Mouse (Mus musculus) olfactory bulb, adult 2 months (tissue): Measurements from ENCODE around the gene Syn1. TPM values are rescaled to one million over a fixed set of nuclear protein-coding genes. Genes with fewer than 3 reads are reported as not detected.

ENCODE experiments used
- H3K27ac ChIP-seq: fragments of 200-500 bp; 2 replicates; pipeline ENCODE4 v1.5.1; 2012; ENCODE audit warnings: low read depth, low read length; ENCODE audit not compliant: insufficient read depth
- H3K4me1 ChIP-seq: fragments of 200-500 bp; 2 replicates; pipeline ENCODE4 v1.6.1; 2012; ENCODE audit warnings: low read length; ENCODE audit not compliant: control insufficient read depth, insufficient read depth
- H3K4me3 ChIP-seq: fragments of 200-500 bp; 2 replicates; pipeline ENCODE4 v1.5.1; 2012; ENCODE audit warnings: mild to moderate bottlenecking, low read depth, low read length, moderate library complexity; ENCODE audit not compliant: insufficient read depth
- CTCF ChIP-seq: fragments of 200-500 bp; IDR thresholded peaks from 2 replicates; pipeline ENCODE4 v1.5.1; 2012; ENCODE audit warnings: low read depth, mild to moderate bottlenecking, low read length, moderate library complexity; ENCODE audit not compliant: insufficient read depth
- POLR2A ChIP-seq: fragments of 200-500 bp; IDR thresholded peaks from 2 replicates; pipeline ENCODE4 v1.6.1; 2012; ENCODE audit warnings: mild to moderate bottlenecking, low read depth, low read length, moderate library complexity; ENCODE audit not compliant: insufficient read depth
- WGBS: fragments of 180-500 bp; shearing (Covaris S2); methylation state at CpG from one replicate; pipeline ENCODE4 v1.1.7; 2018; 5-methylcytosine and 5-hydroxymethylcytosine counted together
- polyA plus RNA-seq: library from polyadenylated mRNA; stranded (reverse); fragments of >200 nt; gene quantifications from 2 replicates; pipeline ENCODE4 v1.2.4, GENCODE M21; 2012; ENCODE audit warnings: low replicate concordance; ENCODE audit not compliant: missing spikeins, insufficient read depth, insufficient read length

Gene Syn1
- not detected in 2 replicates for polyA plus RNA-seq

GRCm38 (mm10) chrX:20920844-20921364, at the start of gene Syn1:
TSS of gene Syn1 (minus strand) at chrX:20921004.
- TF ChIP-seq CTCF (no peak), POLR2A (peak; percentile 84)
- no peaks in the 10 kb centered on the region for H3K4me1 ChIP-seq
- H3K4me3 ChIP-seq, result peak within 1 kb of the TSS; percentile 79
- peak within 1 kb of the TSS; percentile 90 for H3K27ac ChIP-seq
- WGBS, result 21% methylated on average over 31 of the region's 44 CpGs

GRCm38 (mm10) chrX:20961477-20962378, 40.9 kb upstream of the Syn1 start, which contains the start of gene Uxt:
TSS of gene Uxt (minus strand) at chrX:20962017.
- WGBS, result 16% methylated on average over 57 of the region's 57 CpGs
- TF ChIP-seq POLR2A (peak; percentile 44; the same call in 1 of the 2 replicates), CTCF (no peak)
- Histone ChIP-seq H3K4me1 (no peaks in the 10 kb centered on the region), H3K4me3 (peak within 1 kb of the TSS; percentile 75), H3K27ac (no peak within 1 kb of the TSS)

GRCm38 (mm10) chrX:20950191-20950880, 29.5 kb upstream of the Syn1 start, which contains the start of gene Elk1:
TSS of gene Elk1 (minus strand) at chrX:20950608.
- Histone ChIP-seq H3K4me3 (peak within 1 kb of the TSS; percentile 85), H3K4me1 (no peaks in the 10 kb centered on the region), H3K27ac (peak within 1 kb of the TSS; percentile 86)
- TF ChIP-seq POLR2A (peak; percentile 44; the same call in 1 of the 2 replicates), CTCF (no peak)
- WGBS, result 19% methylated on average over 30 of the region's 30 CpGs

- Histone ChIP-seq H3K27ac (no peak overlapping the region), H3K4me1 (no peaks in the 10 kb centered on the region), H3K4me3 (no peak overlapping the region)
- WGBS, result 14% methylated on average over 4 of the region's 4 CpGs
- TF ChIP-seq CTCF (no peak), POLR2A (no peak)
Observed at GRCm38 (mm10) chrX:20946055-20946454, 25.3 kb upstream of the Syn1 start.

- 80% methylated on average over 1 of the region's 1 CpGs for WGBS
- TF ChIP-seq CTCF (no peak), POLR2A (no peak)
- no peak overlapping the region for H3K4me3 ChIP-seq
- H3K27ac ChIP-seq, result no peak overlapping the region
- peaks cover 12% of the 10 kb centered on the region; the same call in 1 of the 2 replicates for H3K4me1 ChIP-seq
Observed at GRCm38 (mm10) chrX:20931963-20932362, 11.2 kb upstream of the Syn1 start.

GRCm38 (mm10) chrX:20931364-20931763, 10.6 kb upstream of the Syn1 start, which contains the start of gene Cfp:
TSS of gene Cfp (minus strand) at chrX:20931555.
- Histone ChIP-seq H3K4me3 (no peak within 1 kb of the TSS), H3K4me1 (peaks cover 12% of the 10 kb centered on the region; the same call in 1 of the 2 replicates), H3K27ac (no peak within 1 kb of the TSS)
- no peak for TF ChIP-seq CTCF
- no peak for TF ChIP-seq POLR2A
- WGBS, result 89% methylated on average over 1 of the region's 1 CpGs

- 84% methylated on average over 1 of the region's 1 CpGs for WGBS
- peaks cover 7% of the 10 kb centered on the region; the same call in 1 of the 2 replicates for H3K4me1 ChIP-seq
- TF ChIP-seq POLR2A, result no peak
- no peak for TF ChIP-seq CTCF
- H3K27ac ChIP-seq, result no peak overlapping the region
- H3K4me3 ChIP-seq, result no peak overlapping the region
Observed at GRCm38 (mm10) chrX:20929859-20930258, 9.1 kb upstream of the Syn1 start.

- no peak for TF ChIP-seq CTCF
- no peak for TF ChIP-seq POLR2A
- H3K27ac ChIP-seq, result no peak overlapping the region
- peaks cover 2% of the 10 kb centered on the region; the same call in 1 of the 2 replicates for H3K4me1 ChIP-seq
- H3K4me3 ChIP-seq, result no peak overlapping the region
Observed at GRCm38 (mm10) chrX:20924976-20925375, 4.2 kb upstream of the Syn1 start.
